Mouse (Mus musculus) erythroblast, embryonic 14.5 days (primary cell): ENCODE data around the gene Col9a2. TPM values are rescaled to one million over a fixed set of nuclear protein-coding genes. Genes with fewer than 3 reads are reported as not detected.

Source experiments
- H3K27me3 ChIP-seq: 2 replicates; pipeline ENCODE4 v1.6.1; 2012; ENCODE audit warnings: inconsistent platforms; ENCODE audit not compliant: control insufficient read depth
- H3K36me3 ChIP-seq: 2 replicates; pipeline ENCODE4 v1.6.1; 2012; ENCODE audit warnings: mild to moderate bottlenecking, inconsistent platforms; ENCODE audit not compliant: control insufficient read depth
- H3K4me1 ChIP-seq: 2 replicates; pipeline ENCODE4 v1.6.1; 2012; ENCODE audit warnings: inconsistent platforms; ENCODE audit not compliant: control insufficient read depth
- H3K4me3 ChIP-seq: replicated peaks from 2 replicates; pipeline ENCODE3; 2012; ENCODE audit warnings: moderate library complexity, mild to moderate bottlenecking, inconsistent platforms
- H3K9me3 ChIP-seq: 2 replicates; pipeline ENCODE4 v1.6.1; 2012; ENCODE audit warnings: low read length, inconsistent platforms, mixed read lengths; ENCODE audit not compliant: control insufficient read depth
- GATA1 ChIP-seq: IDR thresholded peaks from 2 replicates; pipeline ENCODE4 v1.6.1; 2012; ENCODE audit warnings: low read length, inconsistent platforms, mixed read lengths
- TAL1 ChIP-seq: IDR thresholded peaks from 3 replicates; pipeline ENCODE4 v1.6.1; 2012; ENCODE audit warnings: low read length, inconsistent platforms, mixed read lengths
- polyA plus RNA-seq: library from polyadenylated mRNA; stranded (reverse); fragments of >175 nt; gene quantifications from 2 replicates; pipeline ENCODE4 v1.2.3, GENCODE M21; 2012

Col9a2 gene
- polyA plus RNA-seq = 0.05 TPM in 1 of 2 replicates, not detected in the other

- Histone ChIP-seq H3K9me3 (no peaks in the 10 kb centered on the region), H3K27me3 (peaks cover 44% of the 10 kb centered on the region), H3K4me1 (peaks cover 5% of the 10 kb centered on the region), H3K4me3 (no peak within 1 kb of the TSS), H3K36me3 (no peaks in the 10 kb centered on the region)
- TF ChIP-seq TAL1 (no peak), GATA1 (no peak)
Observed at GRCm38 (mm10) chr4:121039331-121040115, at the start of gene Col9a2. Gene Col9a2, plus strand, starts transcription at chr4:121039385.

- TF ChIP-seq TAL1 (no peak), GATA1 (no peak)
- H3K4me1 ChIP-seq = peaks cover 18% of the 10 kb centered on the region
- peaks cover 36% of the 10 kb centered on the region for H3K36me3 ChIP-seq
- H3K9me3 ChIP-seq = peaks cover 8% of the 10 kb centered on the region
- H3K27me3 ChIP-seq = no peaks in the 10 kb centered on the region
- no peak overlapping the region for H3K4me3 ChIP-seq
Observed at GRCm38 (mm10) chr4:120992284-120992683, 46.9 kb upstream of the Col9a2 start.

- Histone ChIP-seq H3K27me3 (no peaks in the 10 kb centered on the region), H3K9me3 (peaks cover 8% of the 10 kb centered on the region), H3K4me3 (no peak overlapping the region), H3K36me3 (peaks cover 35% of the 10 kb centered on the region), H3K4me1 (peaks cover 22% of the 10 kb centered on the region)
- TF ChIP-seq TAL1 (no peak), GATA1 (no peak)
Observed at GRCm38 (mm10) chr4:120993025-120993424, 46.2 kb upstream of the Col9a2 start.

GRCm38 (mm10) chr4:120995911-120996310, 43.3 kb upstream of the Col9a2 start:
- Histone ChIP-seq H3K4me3 (no peak overlapping the region), H3K27me3 (no peaks in the 10 kb centered on the region), H3K36me3 (peaks cover 15% of the 10 kb centered on the region), H3K9me3 (no peaks in the 10 kb centered on the region), H3K4me1 (peaks cover 33% of the 10 kb centered on the region)
- no peak for TF ChIP-seq GATA1
- TF ChIP-seq TAL1 = no peak

GRCm38 (mm10) chr4:121001042-121001441, 38.1 kb upstream of the Col9a2 start:
- Histone ChIP-seq H3K4me3 (no peak overlapping the region), H3K4me1 (peaks cover 67% of the 10 kb centered on the region), H3K27me3 (no peaks in the 10 kb centered on the region), H3K9me3 (no peaks in the 10 kb centered on the region), H3K36me3 (peaks cover 26% of the 10 kb centered on the region)
- TF ChIP-seq TAL1 = no peak
- TF ChIP-seq GATA1 = no peak

GRCm38 (mm10) chr4:121001659-121002058, 37.5 kb upstream of the Col9a2 start:
- Histone ChIP-seq H3K36me3 (peaks cover 24% of the 10 kb centered on the region), H3K4me1 (peaks cover 72% of the 10 kb centered on the region), H3K4me3 (no peak overlapping the region), H3K9me3 (no peaks in the 10 kb centered on the region), H3K27me3 (no peaks in the 10 kb centered on the region)
- TF ChIP-seq GATA1 (no peak), TAL1 (no peak)

GRCm38 (mm10) chr4:121002400-121003171, 36.6 kb upstream of the Col9a2 start:
- H3K9me3 ChIP-seq = no peaks in the 10 kb centered on the region
- no peak overlapping the region for H3K4me3 ChIP-seq
- peaks cover 24% of the 10 kb centered on the region for H3K36me3 ChIP-seq
- no peaks in the 10 kb centered on the region for H3K27me3 ChIP-seq
- H3K4me1 ChIP-seq = peaks cover 74% of the 10 kb centered on the region
- no peak for TF ChIP-seq GATA1
- TF ChIP-seq TAL1 = no peak

GRCm38 (mm10) chr4:121003611-121004091, 35.5 kb upstream of the Col9a2 start:
- Histone ChIP-seq H3K9me3 (no peaks in the 10 kb centered on the region), H3K4me3 (no peak overlapping the region), H3K4me1 (peaks cover 78% of the 10 kb centered on the region), H3K27me3 (no peaks in the 10 kb centered on the region), H3K36me3 (peaks cover 22% of the 10 kb centered on the region)
- no peak for TF ChIP-seq TAL1
- no peak for TF ChIP-seq GATA1

GRCm38 (mm10) chr4:121004679-121005078, 34.5 kb upstream of the Col9a2 start:
- Histone ChIP-seq H3K36me3 (peaks cover 29% of the 10 kb centered on the region), H3K9me3 (no peaks in the 10 kb centered on the region), H3K4me3 (no peak overlapping the region), H3K27me3 (no peaks in the 10 kb centered on the region), H3K4me1 (peaks cover 84% of the 10 kb centered on the region)
- TF ChIP-seq TAL1 (no peak), GATA1 (no peak)
